Mouse (Mus musculus): ENCODE measurements at regions not wholly inside any gene's neighbourhood (a gene's known extent, or its start where the extent isn't known, plus 50 kb on each side); places are given as distances from the start of the nearest gene placed in this dataset.
A peak's percentile ranks its signal among the peaks of the same experiment; 100 is the strongest.

DNA sequence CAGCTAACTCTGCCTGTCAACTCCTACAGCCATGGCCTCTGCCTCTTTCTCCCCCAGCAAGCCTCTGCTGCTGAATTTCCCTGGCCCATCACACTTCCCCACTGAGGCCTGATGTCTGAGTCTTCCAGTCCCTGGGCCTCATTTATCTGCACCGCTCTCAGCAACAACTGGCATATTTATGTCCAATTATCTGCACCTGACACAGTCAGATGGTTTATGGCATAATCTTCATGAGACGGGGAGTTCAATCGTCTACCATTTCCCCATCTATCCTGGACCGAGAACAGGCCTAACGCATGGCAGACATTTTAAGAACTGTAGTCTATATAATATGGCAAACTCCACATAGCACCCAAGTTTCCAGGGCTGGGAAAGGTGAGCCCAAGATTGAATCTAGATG is 1512.8 kb upstream of the Gm6569 start:
- DNase-seq (ENCODE audit: low spot score) = no peak

GRCm38 (mm10) chr15:72322127-72322526 is 1512.2 kb upstream of the Gm6569 start:
- DNase-seq (ENCODE audit: low spot score) = no peak

GRCm38 (mm10) chr15:72323158-72323557 is 1511.2 kb upstream of the Gm6569 start:
- DNase-seq (ENCODE audit: low spot score) = no peak

- no peak for DNase-seq (ENCODE audit: low spot score)
These were observed 1503.1 kb upstream of the Gm6569 start for GRCm38 (mm10) chr15:72331262-72331661.

GRCm38 (mm10) chr15:72334497-72334896 is 1499.9 kb upstream of the Gm6569 start:
- DNase-seq (ENCODE audit: low spot score) = no peak

GRCm38 (mm10) chr15:72339629-72340028 is 1494.7 kb upstream of the Gm6569 start:
- DNase-seq (ENCODE audit: low spot score) = no peak

DNA sequence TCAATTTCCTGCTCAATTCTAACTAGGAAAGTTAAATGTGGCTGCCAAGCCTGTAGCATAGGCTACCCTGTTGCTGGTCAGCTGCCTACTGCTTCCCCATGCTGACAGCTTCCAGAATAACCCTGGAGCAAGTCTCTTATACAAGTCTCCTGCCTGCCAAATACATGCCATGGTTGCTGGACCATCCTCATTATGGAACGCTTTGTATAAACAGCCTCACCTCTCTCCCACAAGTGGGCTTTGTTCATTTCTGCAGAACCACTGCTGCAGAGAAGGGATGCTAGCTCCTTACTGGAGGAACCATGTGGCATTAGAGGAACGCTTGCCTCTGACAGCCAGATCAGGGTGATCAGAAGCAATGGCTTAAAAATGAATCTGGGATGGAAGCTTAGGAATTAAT is 1492.4 kb upstream of the Gm6569 start:
- DNase-seq (ENCODE audit: low spot score) = no peak

DNA sequence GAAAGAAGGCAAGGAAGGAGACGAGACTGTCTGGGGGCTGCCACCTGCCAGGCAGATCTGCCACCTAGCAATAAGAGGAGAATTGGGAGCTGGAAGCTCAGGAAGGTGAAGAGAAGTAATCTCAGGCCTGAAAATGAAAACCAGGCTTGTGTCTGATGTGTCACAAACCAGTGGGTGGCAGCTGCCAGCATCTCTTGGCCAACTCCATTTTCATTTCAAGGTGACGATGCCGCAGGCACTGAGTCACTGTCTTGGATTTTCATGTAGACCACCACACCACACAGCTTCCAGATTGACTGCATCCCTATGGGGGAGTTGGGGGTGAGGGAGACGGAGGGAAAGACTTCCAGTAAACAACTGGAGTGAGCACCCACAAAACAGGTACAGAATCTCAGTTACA is 1491.9 kb upstream of the Gm6569 start:
- no peak for DNase-seq (ENCODE audit: low spot score)

- no peak for DNase-seq (ENCODE audit: low spot score)
These were observed 1490.6 kb upstream of the Gm6569 start for GRCm38 (mm10) chr15:72343794-72344193.

DNA sequence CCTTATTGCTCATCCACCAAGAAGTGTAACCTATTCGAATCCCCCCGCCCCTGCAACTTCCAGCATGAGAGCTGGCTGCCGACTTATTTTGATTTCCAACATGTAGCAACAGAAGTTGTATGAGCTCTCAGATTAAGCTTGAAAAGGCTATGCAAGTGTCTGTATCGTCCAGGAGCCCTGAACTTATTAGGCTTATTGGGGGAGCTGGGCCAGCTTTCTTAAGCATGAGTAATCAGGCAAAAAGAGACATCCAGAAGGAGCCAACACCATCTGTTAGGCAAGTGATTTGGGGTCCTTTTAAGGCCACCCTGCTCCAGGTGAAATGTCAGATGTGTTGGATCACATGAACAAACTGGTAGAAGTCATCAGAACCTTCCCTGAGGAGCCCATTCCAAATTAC is 1481.0 kb upstream of the Gm6569 start:
- no peak for DNase-seq (ENCODE audit: low spot score)

DNA sequence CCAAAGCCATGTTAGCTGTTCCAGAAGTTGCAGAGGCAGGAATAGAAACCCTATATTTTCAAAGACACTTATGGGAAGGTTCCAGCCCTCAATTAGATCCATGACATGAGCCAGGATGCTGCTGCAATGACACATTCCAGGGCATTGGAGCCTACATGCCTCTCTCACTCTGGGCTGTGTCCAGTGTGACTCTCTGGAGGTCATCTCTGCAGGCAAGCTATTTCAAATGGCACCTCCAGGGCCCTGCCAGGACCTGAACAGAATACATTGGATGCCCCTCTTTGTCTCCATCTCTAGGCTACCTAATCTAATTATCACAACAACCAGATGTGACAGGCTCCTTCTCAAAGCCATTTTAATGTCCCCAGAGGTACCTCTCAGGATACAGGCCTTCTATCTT is 1478.7 kb upstream of the Gm6569 start:
- no peak for DNase-seq (ENCODE audit: low spot score)

DNA sequence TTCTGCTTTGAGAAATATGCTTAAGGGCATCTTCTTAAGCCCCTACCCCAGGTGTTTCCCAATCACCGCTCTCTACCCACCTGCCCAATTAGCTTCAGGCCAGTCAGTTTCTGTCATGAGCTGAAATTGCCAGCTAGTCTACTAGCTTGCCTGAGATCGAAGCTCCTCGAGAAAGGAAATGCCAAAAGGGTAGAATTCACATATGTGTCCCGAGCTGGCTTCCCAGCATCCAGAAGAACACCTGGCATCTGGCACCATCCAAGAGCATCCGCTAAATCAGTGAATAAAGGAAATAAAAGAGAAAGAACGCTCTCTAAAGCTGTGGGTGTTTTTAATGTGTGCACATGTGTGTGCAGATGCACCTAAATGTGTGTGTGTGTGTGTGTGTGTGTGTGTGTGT is 1474.7 kb upstream of the Gm6569 start:
- DNase-seq (ENCODE audit: low spot score) = no peak

GRCm38 (mm10) chr15:72360049-72360448 is 1474.3 kb upstream of the Gm6569 start:
- DNase-seq (ENCODE audit: low spot score) = no peak

DNA sequence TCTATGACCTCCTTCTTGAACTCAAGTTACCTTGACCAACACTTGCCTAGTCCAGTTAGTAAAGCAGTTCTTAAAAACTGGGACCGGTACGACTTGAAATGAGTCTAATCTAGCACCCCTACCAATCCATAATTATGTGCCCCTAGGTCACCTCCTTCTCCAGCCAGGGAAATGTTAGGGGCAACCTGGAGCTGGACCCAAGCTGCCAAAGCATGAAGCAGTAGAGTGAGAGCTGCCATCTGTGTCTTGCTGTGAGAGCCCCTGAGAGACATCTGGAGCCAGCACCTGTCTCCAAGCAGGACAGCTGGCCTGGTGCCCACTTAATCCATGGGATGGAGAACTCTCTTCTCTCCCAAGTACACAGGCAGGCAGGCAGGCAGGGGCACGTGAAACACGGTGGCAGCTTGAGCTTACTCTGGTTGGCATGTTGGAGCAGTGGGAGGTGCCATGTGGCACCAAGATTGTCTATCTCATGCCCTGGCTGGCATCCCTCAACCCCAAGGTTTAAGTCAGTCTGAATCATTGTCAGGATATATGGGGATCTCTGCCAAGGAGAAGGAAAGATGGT is 1473.8 kb upstream of the Gm6569 start:
- no peak for DNase-seq (ENCODE audit: low spot score)

- no peak for DNase-seq (ENCODE audit: low spot score)
These were observed 1461.3 kb upstream of the Gm6569 start for GRCm38 (mm10) chr15:72373041-72373440.

GRCm38 (mm10) chr15:72377201-72377600 is 1457.2 kb upstream of the Gm6569 start:
- no peak for DNase-seq (ENCODE audit: low spot score)

GRCm38 (mm10) chr15:72379291-72379690 is 1455.1 kb upstream of the Gm6569 start:
- DNase-seq (ENCODE audit: low spot score) = peak; percentile 32

GRCm38 (mm10) chr15:72381164-72381563 is 1453.2 kb upstream of the Gm6569 start:
- no peak for DNase-seq (ENCODE audit: low spot score)

DNA sequence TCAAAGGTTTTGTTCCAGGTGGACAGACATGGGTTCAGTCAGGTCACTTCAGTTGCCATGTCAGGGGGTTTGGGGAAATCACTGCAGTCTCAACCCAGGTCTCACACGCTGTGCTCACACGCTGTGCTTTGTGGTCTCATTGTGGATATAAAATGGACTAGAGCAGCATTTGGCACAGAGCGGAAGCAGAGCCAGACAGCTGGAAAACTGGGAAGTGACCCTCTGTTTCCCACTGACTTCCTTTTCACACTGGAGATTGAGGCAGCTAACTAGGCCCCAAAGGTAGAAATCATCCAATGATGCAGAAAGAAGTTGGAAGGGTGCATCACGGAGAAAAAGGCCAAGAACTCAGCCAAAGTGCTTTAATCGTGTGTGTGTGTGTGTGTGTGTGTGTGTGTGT is 1452.6 kb upstream of the Gm6569 start:
- DNase-seq (ENCODE audit: low spot score) = no peak

GRCm38 (mm10) chr15:72382521-72382920 is 1451.8 kb upstream of the Gm6569 start:
- no peak for DNase-seq (ENCODE audit: low spot score)

GRCm38 (mm10) chr15:72383062-72383461 is 1451.3 kb upstream of the Gm6569 start:
- DNase-seq (ENCODE audit: low spot score) = no peak

GRCm38 (mm10) chr15:72383470-72383869 is 1450.9 kb upstream of the Gm6569 start:
- no peak for DNase-seq (ENCODE audit: low spot score)

- no peak for DNase-seq (ENCODE audit: low spot score)
These were observed 1441.1 kb upstream of the Gm6569 start for GRCm38 (mm10) chr15:72393226-72393625.

DNA sequence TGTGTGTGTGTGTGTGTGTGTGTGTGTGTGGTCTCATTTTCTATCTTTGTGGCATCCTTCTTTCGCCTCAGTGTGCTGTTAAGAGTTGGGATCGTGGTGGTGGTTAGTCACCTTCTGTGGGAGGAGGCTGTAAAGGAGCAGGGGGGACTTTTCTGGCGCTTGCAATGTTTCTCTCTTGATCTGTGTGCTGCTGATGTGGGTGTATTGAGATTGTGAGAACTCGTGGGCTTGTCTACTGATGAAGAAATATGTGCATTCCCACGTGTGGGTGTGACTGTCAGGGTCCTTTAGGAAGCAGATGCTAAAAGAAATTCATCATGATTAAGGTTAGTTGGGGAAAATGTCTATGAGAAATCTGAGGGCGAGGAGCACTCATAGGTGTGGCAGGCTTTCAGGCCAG is 1422.4 kb upstream of the Gm6569 start:
- DNase-seq (ENCODE audit: low spot score) = no peak

All from embryo, embryonic 10 days (tissue).